Mouse (Mus musculus) cortical plate, adult 2 months (tissue): ENCODE results near the gene Cenpm.

Source experiments
- CTCF ChIP-seq: fragments of 200-500 bp; IDR thresholded peaks from 2 replicates; pipeline ENCODE4 v1.5.1; 2011; ENCODE audit warnings: mild to moderate bottlenecking, control low read depth, low read length; ENCODE audit not compliant: insufficient read depth; ENCODE audit errors: extremely low read depth
- POLR2A ChIP-seq: fragments of 200-500 bp; IDR thresholded peaks from 2 replicates; pipeline ENCODE4 v1.6.1; 2011; ENCODE audit warnings: mild to moderate bottlenecking, low read length, control low read depth; ENCODE audit not compliant: insufficient read depth; ENCODE audit errors: extremely low read depth

- TF ChIP-seq CTCF (0 out of 2 replicates have a peak, but pooled peaks have one; percentile 7), POLR2A (no peak)
Measured at GRCm38 (mm10) chr15:82251579-82251978, 7.0 kb upstream of the Cenpm start.
